Mouse (Mus musculus) kidney, embryonic 14.5 days (tissue): ENCODE data around the gene Creb3l2. TPM values are rescaled to one million over a fixed set of nuclear protein-coding genes. Genes with fewer than 3 reads are reported as not detected.
A peak's percentile ranks its signal among the peaks of the same experiment; 100 is the strongest.
"Not testable (repeated sequence)": the region's sequence is repeated elsewhere in the genome, so short reads cannot be mapped to it uniquely, and the experiment has no call there.

ENCODE experiments used
- ATAC-seq: fragments of 200-750 bp; cut with Nextera tagmentation; 2 replicates; pipeline ENCODE4 v1.8.0; 2017; ENCODE audit warnings: moderate number of reproducible peaks, mild to moderate bottlenecking, moderate TSS enrichment, moderate library complexity; ENCODE audit not compliant: low FRiP score, low TSS enrichment
- H3K27ac ChIP-seq: fragments of 300-500 bp; sonication (generic); 2 replicates; pipeline ENCODE4 v1.5.1; 2014; ENCODE audit warnings: low read depth, mild to moderate bottlenecking, low read length, moderate library complexity, mixed read lengths
- H3K27me3 ChIP-seq: fragments of 300-500 bp; sonication (generic); 2 replicates; pipeline ENCODE4 v1.6.1; 2014; ENCODE audit warnings: mild to moderate bottlenecking, low read length; ENCODE audit not compliant: control insufficient read depth, insufficient read depth
- H3K36me3 ChIP-seq: fragments of 300-500 bp; sonication (generic); 2 replicates; pipeline ENCODE4 v1.6.1; 2014; ENCODE audit warnings: low read length, mixed read lengths; ENCODE audit not compliant: control insufficient read depth, insufficient read depth
- H3K4me1 ChIP-seq: fragments of 300-500 bp; sonication (generic); 2 replicates; pipeline ENCODE4 v1.6.1; 2014; ENCODE audit warnings: low read length, mixed read lengths; ENCODE audit not compliant: control insufficient read depth, insufficient read depth
- H3K4me2 ChIP-seq: fragments of 300-500 bp; sonication (generic); replicated peaks from 2 replicates; pipeline ENCODE4 v1.6.1; 2014; ENCODE audit warnings: low read depth, mild to moderate bottlenecking, low read length
- H3K4me3 ChIP-seq: fragments of 300-500 bp; sonication (generic); 2 replicates; pipeline ENCODE4 v1.5.1; 2014; ENCODE audit warnings: mild to moderate bottlenecking, low read length
- H3K9ac ChIP-seq: fragments of 300-500 bp; sonication (generic); 2 replicates; pipeline ENCODE4 v1.6.1; 2014; ENCODE audit warnings: low read depth, mild to moderate bottlenecking, low read length, moderate library complexity
- H3K9me3 ChIP-seq: fragments of 300-500 bp; sonication (generic); 2 replicates; pipeline ENCODE4 v1.6.1; 2016; ENCODE audit warnings: low read length; ENCODE audit not compliant: control insufficient read depth
- WGBS: fragments of 180-500 bp; shearing (Covaris S2); extraction: QIAGEN DNeasy Blood & Tissue Kit; methylation state at CpG from one replicate; pipeline ENCODE4 v1.1.7; 2014; 5-methylcytosine and 5-hydroxymethylcytosine counted together
- polyA plus RNA-seq: library from polyadenylated mRNA; unstranded; fragments of >200 nt; fragmentation: Nextera tagmentation; extraction: Ambion mirVana; gene quantifications from 2 replicates; pipeline ENCODE4 v1.2.1, GENCODE M21; 2014

The Creb3l2 gene
- polyA plus RNA-seq, 1 experiment from 2014 or later: 34.2 TPM

DNA sequence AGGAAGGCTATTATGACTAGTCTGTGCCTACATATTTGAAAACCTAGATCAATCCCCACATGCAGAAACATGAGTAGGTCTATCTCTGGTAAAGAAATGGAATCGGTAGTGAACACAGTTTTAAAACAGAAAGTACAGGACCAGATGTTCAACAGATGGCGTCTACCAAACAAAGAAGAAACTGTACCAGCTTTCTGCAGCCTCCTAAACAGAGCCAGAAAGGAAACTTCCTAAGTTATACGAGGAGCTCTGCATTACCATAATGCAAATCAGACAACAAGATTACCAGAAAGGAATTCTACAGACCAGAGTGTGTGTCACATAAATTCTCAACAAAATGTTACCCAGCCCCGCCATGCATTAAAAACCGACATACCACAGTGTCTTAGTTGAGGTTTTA is 23.9 kb upstream of the Creb3l2 start:
- no peaks in the 10 kb centered on the region for H3K36me3 ChIP-seq
- no peaks in the 10 kb centered on the region; the same call in 1 of the 2 replicates for H3K9me3 ChIP-seq
- no peak overlapping the region for H3K4me3 ChIP-seq
- H3K4me1 ChIP-seq: no peaks in the 10 kb centered on the region
- H3K27ac ChIP-seq: no peak overlapping the region
- H3K27me3 ChIP-seq: no peaks in the 10 kb centered on the region
- H3K9ac ChIP-seq: no peak overlapping the region
- ATAC-seq: no peak
- no peak overlapping the region for H3K4me2 ChIP-seq
- 58% methylated on average over 5 of the region's 5 CpGs for WGBS

DNA sequence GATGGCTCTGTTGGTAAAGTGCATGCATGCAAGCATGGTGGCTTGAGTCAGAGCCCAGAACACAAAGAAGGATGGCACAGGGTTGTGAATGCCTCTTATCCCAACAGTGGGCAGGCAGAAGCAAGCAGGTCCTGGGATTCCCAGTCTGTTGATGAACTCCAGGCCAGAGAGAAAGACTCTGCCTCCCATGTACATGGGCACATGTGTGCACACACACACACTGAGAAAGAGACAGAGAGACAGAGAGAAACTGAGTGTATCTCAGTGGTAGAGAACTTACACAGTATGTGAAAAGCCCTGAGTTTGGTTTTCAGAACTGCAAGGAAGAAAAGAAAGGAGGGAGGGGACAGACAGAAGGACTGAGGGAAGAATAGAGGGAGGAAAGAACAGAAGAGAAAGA is 23.4 kb upstream of the Creb3l2 start:
- Histone ChIP-seq H3K4me2 (no peak overlapping the region), H3K27ac (peak overlapping the region; percentile 6; the same call in 1 of the 2 replicates), H3K4me3 (no peak overlapping the region), H3K9me3 (no peaks in the 10 kb centered on the region; the same call in 1 of the 2 replicates), H3K4me1 (no peaks in the 10 kb centered on the region), H3K36me3 (no peaks in the 10 kb centered on the region), H3K9ac (no peak overlapping the region), H3K27me3 (no peaks in the 10 kb centered on the region)
- no peak for ATAC-seq

DNA sequence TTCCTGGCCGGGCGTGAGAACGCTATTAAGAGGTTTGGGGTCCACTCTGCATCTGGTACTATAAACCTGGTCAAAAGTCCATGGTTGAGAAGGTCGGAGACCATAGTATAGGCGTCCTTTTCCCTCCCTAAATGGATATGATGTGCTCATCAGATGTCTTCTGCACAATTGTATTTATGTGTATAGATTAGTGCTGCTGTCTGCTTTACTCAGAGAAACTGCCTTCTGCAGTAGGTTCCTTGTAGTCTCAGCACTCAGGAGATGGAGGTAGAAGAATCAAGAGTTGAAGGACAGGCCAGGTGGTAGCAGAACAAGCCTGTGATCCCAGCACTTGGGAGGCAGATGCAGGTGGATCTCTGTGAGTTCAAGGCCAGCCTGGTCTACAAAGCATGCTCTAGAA is 22.6 kb upstream of the Creb3l2 start:
- H3K4me1 ChIP-seq: no peaks in the 10 kb centered on the region
- WGBS: 5% methylated on average over 5 of the region's 5 CpGs
- H3K36me3 ChIP-seq: no peaks in the 10 kb centered on the region
- H3K4me2 ChIP-seq: peak overlapping the region; percentile 50
- H3K9me3 ChIP-seq: no peaks in the 10 kb centered on the region; the same call in 1 of the 2 replicates
- no peak for ATAC-seq
- H3K4me3 ChIP-seq: peak overlapping the region; percentile 37
- H3K27me3 ChIP-seq: no peaks in the 10 kb centered on the region
- peak overlapping the region; percentile 47; the same call in 1 of the 2 replicates for H3K9ac ChIP-seq
- H3K27ac ChIP-seq: no peak overlapping the region

DNA sequence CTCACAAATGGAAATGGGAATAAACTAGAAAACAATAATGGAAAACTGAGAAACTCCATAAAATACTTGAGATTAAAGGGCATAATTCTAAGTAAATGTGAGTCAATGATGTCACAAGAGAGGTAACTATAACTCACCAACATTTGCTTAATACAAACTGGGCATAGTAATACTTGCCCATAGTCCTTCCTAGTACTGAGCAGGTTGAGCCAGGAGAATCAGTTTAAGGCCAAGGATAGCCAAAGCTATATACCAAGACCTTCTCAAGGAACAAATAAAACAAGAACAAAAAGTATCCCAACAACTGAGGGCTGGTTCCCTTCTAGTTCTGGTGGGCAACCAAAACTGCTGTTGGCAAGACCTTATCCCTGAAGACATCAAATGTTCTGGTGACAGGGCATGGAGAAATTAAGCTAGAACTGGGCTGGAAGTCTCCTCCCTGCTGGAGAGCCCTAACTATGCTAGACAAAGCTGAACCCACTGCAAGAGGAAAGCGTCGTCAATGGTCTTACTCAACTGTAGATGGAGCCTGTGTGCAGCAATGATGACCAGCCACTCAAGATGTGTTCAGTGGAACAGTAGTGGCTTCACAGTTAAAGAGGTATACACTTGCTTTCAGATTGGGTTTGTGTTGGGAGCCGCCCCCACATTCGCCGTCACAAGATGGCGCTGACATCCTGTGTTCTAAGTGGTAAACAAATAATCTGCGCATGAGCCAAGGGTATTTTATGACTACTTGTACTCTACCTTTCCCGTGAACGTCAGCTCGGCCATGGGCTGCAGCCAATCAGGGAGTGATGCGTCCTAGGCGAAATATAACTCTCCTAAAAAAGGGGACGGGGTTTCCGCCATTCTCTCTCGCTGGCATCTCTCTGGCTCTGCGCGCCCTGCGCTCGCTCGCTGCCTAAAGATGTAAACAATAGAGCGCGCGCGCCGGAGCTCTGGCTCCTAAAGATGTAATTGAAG is 21.9 kb upstream of the Creb3l2 start:
- 1% methylated on average over 6 of the region's 25 CpGs for WGBS
- peak overlapping the region; percentile 47; the same call in 1 of the 2 replicates for H3K9ac ChIP-seq
- peak overlapping the region; percentile 37; the same call in 1 of the 2 replicates for H3K4me3 ChIP-seq
- peak; percentile 96 for ATAC-seq
- H3K4me1 ChIP-seq, H3K27me3 ChIP-seq, H3K36me3 ChIP-seq, H3K9me3 ChIP-seq, H3K27ac ChIP-seq: not testable (repeated sequence)
- peak overlapping the region; percentile 50 for H3K4me2 ChIP-seq

DNA sequence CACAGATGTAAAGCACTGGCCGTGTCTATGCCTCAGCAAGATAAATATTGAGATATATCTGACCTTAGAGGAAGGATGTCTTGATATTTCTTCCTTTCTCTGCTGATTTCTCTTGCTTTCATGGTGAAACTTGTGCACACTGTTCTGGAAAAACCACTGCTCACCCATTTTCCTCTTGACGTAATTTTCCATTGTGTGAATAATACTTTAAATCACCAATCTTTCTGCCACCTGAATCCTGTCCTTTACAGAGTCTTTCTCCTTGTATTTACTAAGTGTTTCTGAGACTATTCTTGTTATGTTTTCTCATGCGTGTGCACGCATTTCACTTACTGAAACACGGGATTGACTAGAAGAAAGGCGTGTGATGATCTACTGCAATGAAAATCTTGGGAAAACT is 18.7 kb upstream of the Creb3l2 start:
- Histone ChIP-seq H3K4me1 (no peaks in the 10 kb centered on the region), H3K9ac (no peak overlapping the region), H3K27me3 (no peaks in the 10 kb centered on the region), H3K9me3 (no peaks in the 10 kb centered on the region), H3K36me3 (no peaks in the 10 kb centered on the region), H3K27ac (no peak overlapping the region), H3K4me3 (no peak overlapping the region), H3K4me2 (no peak overlapping the region)
- no peak for ATAC-seq
- WGBS: 86% methylated on average over 6 of the region's 6 CpGs

DNA sequence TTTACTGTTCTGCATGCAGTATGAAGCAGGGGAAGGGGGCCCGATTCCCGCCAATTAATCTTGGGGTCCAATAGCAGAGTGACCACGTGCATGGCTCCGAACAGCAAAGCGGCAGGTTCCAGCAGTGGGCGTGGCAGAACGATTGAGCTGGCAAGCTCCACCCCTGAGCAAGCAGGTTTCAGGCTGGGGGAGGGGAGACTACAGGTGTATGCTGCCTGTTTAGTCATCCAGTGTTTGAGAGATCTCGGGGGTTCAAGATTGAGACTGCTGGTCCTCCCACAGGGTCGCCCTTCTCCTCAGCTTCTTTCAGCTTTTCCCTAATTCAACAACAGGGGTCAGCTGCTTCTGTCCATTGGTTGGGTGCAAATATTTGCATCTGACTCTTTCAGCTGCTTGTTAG is 17.7 kb upstream of the Creb3l2 start:
- not testable (repeated sequence) for H3K4me3 ChIP-seq, H3K4me2 ChIP-seq, H3K36me3 ChIP-seq, H3K9ac ChIP-seq, ATAC-seq, H3K27ac ChIP-seq, H3K4me1 ChIP-seq, H3K9me3 ChIP-seq, H3K27me3 ChIP-seq
- 46% methylated on average over 9 of the region's 9 CpGs for WGBS

DNA sequence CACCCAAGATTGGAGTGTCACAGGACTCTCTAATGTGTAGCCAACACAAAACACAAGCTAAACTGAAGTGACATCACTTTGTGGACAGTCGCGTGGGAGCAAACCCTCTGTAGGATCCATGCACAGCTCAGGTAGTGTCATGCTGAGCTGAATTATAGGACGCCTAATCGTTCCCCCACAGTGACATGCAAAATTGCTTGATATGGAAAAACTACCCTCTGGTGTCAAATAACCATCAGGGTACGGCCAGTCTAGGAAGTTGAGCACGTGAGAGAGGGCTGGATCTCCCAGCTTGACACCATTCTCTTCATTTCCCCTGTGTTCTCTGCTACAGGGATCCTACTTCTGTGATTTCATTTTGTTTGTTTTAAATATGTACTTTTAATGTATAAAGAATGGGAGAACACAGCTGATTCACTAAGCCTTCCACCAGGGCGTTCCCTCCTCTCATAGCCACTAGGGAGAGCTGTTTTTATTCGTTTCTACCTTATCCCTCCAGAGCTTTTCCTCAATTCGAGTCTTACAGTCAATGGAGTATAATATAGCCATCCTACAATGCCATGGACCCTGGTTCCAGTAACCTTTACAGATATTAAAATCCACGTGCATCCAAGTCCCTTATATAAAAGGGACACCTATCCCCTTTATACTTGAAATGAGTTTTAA is 16.2 kb upstream of the Creb3l2 start:
- Histone ChIP-seq H3K27ac (no peak overlapping the region), H3K9me3 (no peaks in the 10 kb centered on the region), H3K4me3 (no peak overlapping the region), H3K27me3 (no peaks in the 10 kb centered on the region), H3K36me3 (no peaks in the 10 kb centered on the region), H3K9ac (no peak overlapping the region), H3K4me2 (no peak overlapping the region), H3K4me1 (no peaks in the 10 kb centered on the region)
- WGBS: 38% methylated on average over 10 of the region's 10 CpGs
- no peak for ATAC-seq

DNA sequence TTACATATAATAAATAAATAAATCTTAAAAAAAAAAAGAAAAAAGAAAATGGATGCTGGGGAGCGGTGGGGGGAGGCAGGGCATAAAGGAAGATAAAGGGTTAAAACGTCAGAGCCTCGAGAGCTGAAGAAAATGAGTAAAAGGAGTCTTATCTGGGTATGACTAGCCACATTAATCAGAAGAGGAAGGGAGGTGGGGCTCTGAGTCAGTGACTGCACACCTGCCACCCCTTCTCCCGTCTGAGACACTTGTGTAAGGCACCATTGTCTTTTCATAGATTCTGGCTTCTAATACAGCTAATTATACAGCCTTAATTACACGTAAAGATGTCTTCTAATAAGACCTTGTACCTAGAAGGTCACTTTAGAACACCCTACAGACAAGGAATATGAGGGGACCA is 13.6 kb upstream of the Creb3l2 start:
- Histone ChIP-seq H3K4me2 (no peak overlapping the region), H3K4me1 (no peaks in the 10 kb centered on the region), H3K4me3 (no peak overlapping the region), H3K36me3 (no peaks in the 10 kb centered on the region), H3K27ac (no peak overlapping the region), H3K9ac (no peak overlapping the region), H3K27me3 (no peaks in the 10 kb centered on the region), H3K9me3 (no peaks in the 10 kb centered on the region)
- WGBS: 62% methylated on average over 5 of the region's 5 CpGs
- no peak for ATAC-seq

DNA sequence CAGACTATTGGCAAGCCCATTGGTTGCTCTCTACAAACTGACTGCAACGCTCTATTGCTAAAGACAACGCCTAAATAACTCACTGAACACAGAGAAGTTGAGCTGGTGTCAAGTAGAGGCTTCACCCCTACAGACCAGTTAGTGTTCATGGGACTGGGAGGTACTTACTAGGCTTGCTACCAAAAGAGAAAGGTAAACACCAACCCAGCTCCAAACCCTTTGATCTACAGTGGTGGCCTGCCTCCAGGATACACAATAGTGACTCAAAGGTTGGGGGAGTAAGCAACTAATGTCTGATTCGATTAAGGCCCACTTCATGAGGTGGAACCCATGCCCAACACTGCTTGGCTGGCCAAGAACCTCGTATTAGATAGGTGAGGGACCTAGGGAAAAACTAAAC is 11.1 kb upstream of the Creb3l2 start:
- Histone ChIP-seq H3K9me3 (no peaks in the 10 kb centered on the region), H3K4me3 (no peak overlapping the region), H3K27ac (no peak overlapping the region), H3K4me2 (no peak overlapping the region), H3K36me3 (no peaks in the 10 kb centered on the region), H3K9ac (no peak overlapping the region), H3K4me1 (no peaks in the 10 kb centered on the region), H3K27me3 (no peaks in the 10 kb centered on the region)
- WGBS: 71% methylated on average over 4 of the region's 4 CpGs
- ATAC-seq: no peak
